Comparison of ENCODE assay signal across 8 mouse cellular contexts in the genomic region with DNA sequence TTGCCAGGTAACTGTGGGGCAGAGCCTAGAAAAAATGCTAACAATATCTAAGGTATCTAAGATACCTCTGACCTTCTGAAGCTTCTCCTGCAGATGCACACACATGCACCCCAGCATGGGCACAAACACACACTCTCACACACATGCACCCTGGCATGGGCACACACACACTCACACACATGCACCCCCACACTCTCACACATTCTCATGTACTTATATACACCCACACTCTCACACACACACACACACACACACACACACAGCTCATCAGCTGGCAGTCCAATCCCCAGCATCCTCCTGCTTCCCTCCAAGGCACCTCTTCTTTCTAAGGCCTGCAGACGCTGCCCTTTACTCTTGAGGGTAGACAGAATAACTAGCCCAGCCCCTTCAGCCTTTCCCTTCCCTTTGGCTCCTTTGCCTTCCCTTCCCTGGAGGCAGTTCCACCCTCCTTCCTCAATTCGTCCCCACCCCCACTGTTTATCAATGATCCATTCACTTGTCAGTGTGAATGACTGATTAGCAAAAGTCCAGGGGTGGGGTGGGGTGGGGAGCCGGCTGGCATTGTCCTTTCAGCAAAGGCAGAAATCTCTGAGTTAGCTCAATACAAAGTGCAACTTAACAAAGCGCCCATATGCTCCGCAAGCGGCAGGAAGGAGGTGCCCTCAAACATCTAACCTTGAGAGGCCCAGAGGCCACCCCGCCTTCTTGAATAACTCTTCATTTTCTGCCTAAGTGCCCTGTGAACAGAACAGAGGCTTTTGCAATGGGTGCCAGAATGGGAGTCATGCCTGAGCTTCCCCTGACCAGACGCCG.
DNase-seq lines count a peak whose midpoint lies in the region; ATAC-seq lines count a peak whose summit lies in the region.

No protein-coding gene starts in this region.

- no peaks in the 10 kb centered on the region for H3K9me3 ChIP-seq in limb, embryonic 11.5 days (ENCODE audit: control insufficient read depth, low read length)
- H3K9me3 ChIP-seq in limb, embryonic 10.5 days (replicated peaks): no peaks in the 10 kb centered on the region
- H3K9me3 ChIP-seq in hindbrain, embryonic 10.5 days: no peaks in the 10 kb centered on the region
- H3K9me3 ChIP-seq in stomach, embryonic 15.5 days: no peaks in the 10 kb centered on the region

- H3K4me3 ChIP-seq in limb, embryonic 11.5 days (ENCODE audit: low read depth, low read length): no peak overlapping the region
- H3K4me3 ChIP-seq in limb, embryonic 10.5 days: no peak overlapping the region
- peak overlapping the region; percentile 6 for H3K4me3 ChIP-seq in hindbrain, embryonic 10.5 days
- no peak overlapping the region for H3K4me3 ChIP-seq in stomach, embryonic 15.5 days (replicated peaks)

- 0 out of 2 replicates have a peak, but pooled peaks cover under 1% of the 10 kb centered on the region for H3K4me1 ChIP-seq in limb, embryonic 11.5 days (ENCODE audit: control insufficient read depth, insufficient read depth, low read length)
- peaks cover 18% of the 10 kb centered on the region for H3K4me1 ChIP-seq in limb, embryonic 10.5 days
- peaks cover 50% of the 10 kb centered on the region for H3K4me1 ChIP-seq in hindbrain, embryonic 10.5 days (replicated peaks)
- peaks cover 4% of the 10 kb centered on the region; the same call in 1 of the 2 replicates for H3K4me1 ChIP-seq in stomach, embryonic 15.5 days

- no peaks in the 10 kb centered on the region for H3K36me3 ChIP-seq in limb, embryonic 11.5 days (ENCODE audit: control insufficient read depth, insufficient read depth, low read length)
- no peaks in the 10 kb centered on the region for H3K36me3 ChIP-seq in limb, embryonic 10.5 days
- H3K36me3 ChIP-seq in hindbrain, embryonic 10.5 days: no peaks in the 10 kb centered on the region
- H3K36me3 ChIP-seq in stomach, embryonic 15.5 days: no peaks in the 10 kb centered on the region

- no peak overlapping the region for H3K9ac ChIP-seq in limb, embryonic 11.5 days (ENCODE audit: low read length)
- no peak overlapping the region for H3K9ac ChIP-seq in stomach, embryonic 15.5 days

- DNase-seq in limb, embryonic 11.5 days (ENCODE audit: low spot score): peak; percentile 21
- DNase-seq in limb, embryonic 10.5 days (ENCODE audit: low spot score): no peak
- DNase-seq in hindbrain, embryonic 10.5 days (ENCODE audit: low spot score): peak; percentile 78
- DNase-seq in kidney, postnatal 4 days: peak; percentile 18 to 35
- no peak for DNase-seq in left cerebral cortex, postnatal 4 days
- no peak for DNase-seq in gastrocnemius, postnatal 10 days

- ATAC-seq in limb, embryonic 11.5 days (ENCODE audit: insufficient number of reproducible peaks, low FRiP score, low TSS enrichment, low read depth): no peak
- peak; percentile 73 for ATAC-seq in stomach, embryonic 15.5 days (ENCODE audit: insufficient read depth, low FRiP score, low read depth)
- ATAC-seq in cerebellum, adult (ENCODE audit: insufficient number of reproducible peaks, low FRiP score, low TSS enrichment): no peak

- intact Hi-C loops in left cerebral cortex, postnatal 4 days (cut with DNase I): no loop called here

- H3K27ac ChIP-seq in limb, embryonic 11.5 days (replicated peaks; ENCODE audit: low read depth, low read length): no peak overlapping the region
- H3K27ac ChIP-seq in limb, embryonic 10.5 days: no peak overlapping the region
- H3K27ac ChIP-seq in hindbrain, embryonic 10.5 days: peak overlapping the region; percentile 80
- peak overlapping the region; percentile 49; the same call in 1 of the 2 replicates for H3K27ac ChIP-seq in stomach, embryonic 15.5 days

- 14% methylated on average over 9 of the region's 9 CpGs for WGBS in limb, embryonic 11.5 days
- 11% methylated on average over 9 of the region's 9 CpGs for WGBS in limb, embryonic 10.5 days
- WGBS in hindbrain, embryonic 10.5 days: 14% methylated on average over 9 of the region's 9 CpGs
- 7% methylated on average over 9 of the region's 9 CpGs for WGBS in stomach, embryonic 15.5 days

- H3K4me2 ChIP-seq in limb, embryonic 11.5 days (ENCODE audit: low read depth, severe bottlenecking): no peak overlapping the region
- H3K4me2 ChIP-seq in stomach, embryonic 15.5 days: 0 out of 2 replicates have a peak overlapping the region, but pooled peaks have one; percentile 14

- peaks cover 30% of the 10 kb centered on the region for H3K27me3 ChIP-seq in limb, embryonic 11.5 days (ENCODE audit: control insufficient read depth, insufficient read depth, low read length)
- peaks cover 77% of the 10 kb centered on the region for H3K27me3 ChIP-seq in limb, embryonic 10.5 days (ENCODE audit: low read depth, poor library complexity, severe bottlenecking)
- peaks cover 44% of the 10 kb centered on the region for H3K27me3 ChIP-seq in hindbrain, embryonic 10.5 days (ENCODE audit: insufficient read depth, poor library complexity, severe bottlenecking)
- H3K27me3 ChIP-seq in stomach, embryonic 15.5 days (replicated peaks): no peaks in the 10 kb centered on the region

Comparison
In these comparisons a context has a peak if more than half of its experiments do, and no peak if none do; other contexts are left out.
1. DNase-seq: peak in limb, embryonic 11.5 days (single experiment), hindbrain, embryonic 10.5 days (single experiment) and kidney, postnatal 4 days (2 of 2); none in limb, embryonic 10.5 days (single experiment), left cerebral cortex, postnatal 4 days (single experiment) and gastrocnemius, postnatal 10 days (single experiment).
2. H3K27ac ChIP-seq: peak in hindbrain, embryonic 10.5 days (single experiment) and stomach, embryonic 15.5 days (single experiment); none in limb, embryonic 11.5 days (single experiment) and limb, embryonic 10.5 days (single experiment).